Mouse (Mus musculus): Measurements from ENCODE around the gene Banp. TPM values are rescaled to one million over a fixed set of nuclear protein-coding genes. Genes with fewer than 3 reads are reported as not detected.
A peak's percentile ranks its signal among the peaks of the same experiment; 100 is the strongest.

Gene Banp
- polyA plus RNA-seq, 1 experiment, result 153 TPM

- Histone ChIP-seq H3K27ac (ENCODE audit: control insufficient read depth, insufficient read depth, low read length) (peak overlapping the region; percentile 77), H3K27me3 (ENCODE audit: control insufficient read depth, insufficient read depth, low read length) (no peaks in the 10 kb centered on the region), H3K36me3 (ENCODE audit: control insufficient read depth, insufficient read depth, low read length) (no peaks in the 10 kb centered on the region), H3K4me1 (replicated peaks; ENCODE audit: control insufficient read depth, insufficient read depth, low read length) (peaks cover 31% of the 10 kb centered on the region), H3K4me3 (ENCODE audit: control insufficient read depth, insufficient read depth, low read length) (peak overlapping the region; percentile 53)
- TF ChIP-seq CTCF (IDR thresholded peaks at IDR 0.05; ENCODE audit: borderline replicate concordance, control insufficient read depth, extremely low read depth, insufficient read depth, low read length, poor library complexity), result no peak
- TF ChIP-seq POLR2A (IDR thresholded peaks at IDR 0.05; ENCODE audit: control insufficient read depth, extremely low read depth, insufficient read depth, low read length, poor library complexity), result peak; percentile 71
- under 1% methylated on average over 18 of the region's 18 CpGs for WGBS
- DNase-seq, result peak; percentile 91
Measured at GRCm38 (mm10) chr8:121947753-121948141, 1.8 kb upstream of the Banp start.

GRCm38 (mm10) chr8:121948321-121949145, 1.0 kb upstream of the Banp start:
- no peak for DNase-seq
- WGBS, result 62% methylated on average over 19 of the region's 19 CpGs
- TF ChIP-seq CTCF (IDR thresholded peaks at IDR 0.05; ENCODE audit: borderline replicate concordance, control insufficient read depth, extremely low read depth, insufficient read depth, low read length, poor library complexity) (no peak), POLR2A (IDR thresholded peaks at IDR 0.05; ENCODE audit: control insufficient read depth, extremely low read depth, insufficient read depth, low read length, poor library complexity) (no peak)
- no peaks in the 10 kb centered on the region for H3K27me3 ChIP-seq (ENCODE audit: control insufficient read depth, insufficient read depth, low read length)
- peaks cover 34% of the 10 kb centered on the region for H3K4me1 ChIP-seq (replicated peaks; ENCODE audit: control insufficient read depth, insufficient read depth, low read length)
- H3K4me3 ChIP-seq (ENCODE audit: control insufficient read depth, insufficient read depth, low read length), result peak overlapping the region; percentile 53
- H3K27ac ChIP-seq (ENCODE audit: control insufficient read depth, insufficient read depth, low read length), result no peak overlapping the region; the same call in 1 of the 2 replicates
- H3K36me3 ChIP-seq (ENCODE audit: control insufficient read depth, insufficient read depth, low read length), result no peaks in the 10 kb centered on the region

- Histone ChIP-seq H3K27me3 (ENCODE audit: control insufficient read depth, insufficient read depth, low read length) (no peaks in the 10 kb centered on the region), H3K36me3 (ENCODE audit: control insufficient read depth, insufficient read depth, low read length) (0 out of 2 replicates have a peak, but pooled peaks cover 3% of the 10 kb centered on the region), H3K27ac (ENCODE audit: control insufficient read depth, insufficient read depth, low read length) (peak overlapping the region; percentile 71), H3K4me1 (replicated peaks; ENCODE audit: control insufficient read depth, insufficient read depth, low read length) (peaks cover 34% of the 10 kb centered on the region), H3K4me3 (ENCODE audit: control insufficient read depth, insufficient read depth, low read length) (peak overlapping the region; percentile 78)
- WGBS, result under 1% methylated on average over 63 of the region's 66 CpGs
- peak; percentile 99 for DNase-seq
- TF ChIP-seq CTCF (IDR thresholded peaks at IDR 0.05; ENCODE audit: borderline replicate concordance, control insufficient read depth, extremely low read depth, insufficient read depth, low read length, poor library complexity), result 0 out of 2 replicates have a peak, but pooled peaks have one; percentile 25
- peak; percentile 74 for TF ChIP-seq POLR2A (IDR thresholded peaks at IDR 0.05; ENCODE audit: control insufficient read depth, extremely low read depth, insufficient read depth, low read length, poor library complexity)
Measured at GRCm38 (mm10) chr8:121949941-121950748, 595 bp downstream of the Banp start.

GRCm38 (mm10) chr8:121950749-121951655, 1.5 kb downstream of the Banp start:
- WGBS, result 5% methylated on average over 97 of the region's 97 CpGs
- TF ChIP-seq CTCF (IDR thresholded peaks at IDR 0.05; ENCODE audit: borderline replicate concordance, control insufficient read depth, extremely low read depth, insufficient read depth, low read length, poor library complexity) (no peak), POLR2A (IDR thresholded peaks at IDR 0.05; ENCODE audit: control insufficient read depth, extremely low read depth, insufficient read depth, low read length, poor library complexity) (peak; percentile 51; the same call in 1 of the 2 replicates)
- H3K4me1 ChIP-seq (replicated peaks; ENCODE audit: control insufficient read depth, insufficient read depth, low read length), result peaks cover 34% of the 10 kb centered on the region

GRCm38 (mm10) chr8:121951656-121952009, 2.1 kb downstream of the Banp start:
- H3K4me1 ChIP-seq (replicated peaks; ENCODE audit: control insufficient read depth, insufficient read depth, low read length), result peaks cover 34% of the 10 kb centered on the region

More at GRCm38 (mm10) chr8:121950749-121951655, 1.5 kb downstream of the Banp start:
- Histone ChIP-seq H3K27ac (ENCODE audit: control insufficient read depth, insufficient read depth, low read length) (peak overlapping the region; percentile 71), H3K4me3 (ENCODE audit: control insufficient read depth, insufficient read depth, low read length) (peak overlapping the region; percentile 78), H3K27me3 (ENCODE audit: control insufficient read depth, insufficient read depth, low read length) (no peaks in the 10 kb centered on the region), H3K36me3 (ENCODE audit: control insufficient read depth, insufficient read depth, low read length) (0 out of 2 replicates have a peak, but pooled peaks cover 5% of the 10 kb centered on the region)
- DNase-seq, result peak; percentile 64

More at GRCm38 (mm10) chr8:121951656-121952009, 2.1 kb downstream of the Banp start:
- TF ChIP-seq POLR2A (IDR thresholded peaks at IDR 0.05; ENCODE audit: control insufficient read depth, extremely low read depth, insufficient read depth, low read length, poor library complexity), result no peak
- TF ChIP-seq CTCF (IDR thresholded peaks at IDR 0.05; ENCODE audit: borderline replicate concordance, control insufficient read depth, extremely low read depth, insufficient read depth, low read length, poor library complexity), result no peak
- DNase-seq, result no peak
- no peak overlapping the region for H3K27ac ChIP-seq (ENCODE audit: control insufficient read depth, insufficient read depth, low read length)
- WGBS, result 21% methylated on average over 7 of the region's 7 CpGs
- H3K27me3 ChIP-seq (ENCODE audit: control insufficient read depth, insufficient read depth, low read length), result no peaks in the 10 kb centered on the region
- 0 out of 2 replicates have a peak, but pooled peaks cover 5% of the 10 kb centered on the region for H3K36me3 ChIP-seq (ENCODE audit: control insufficient read depth, insufficient read depth, low read length)
- H3K4me3 ChIP-seq (ENCODE audit: control insufficient read depth, insufficient read depth, low read length), result peak overlapping the region; percentile 78
